Comparison of ENCODE assay signal across 9 mouse cellular contexts in the genomic region with DNA sequence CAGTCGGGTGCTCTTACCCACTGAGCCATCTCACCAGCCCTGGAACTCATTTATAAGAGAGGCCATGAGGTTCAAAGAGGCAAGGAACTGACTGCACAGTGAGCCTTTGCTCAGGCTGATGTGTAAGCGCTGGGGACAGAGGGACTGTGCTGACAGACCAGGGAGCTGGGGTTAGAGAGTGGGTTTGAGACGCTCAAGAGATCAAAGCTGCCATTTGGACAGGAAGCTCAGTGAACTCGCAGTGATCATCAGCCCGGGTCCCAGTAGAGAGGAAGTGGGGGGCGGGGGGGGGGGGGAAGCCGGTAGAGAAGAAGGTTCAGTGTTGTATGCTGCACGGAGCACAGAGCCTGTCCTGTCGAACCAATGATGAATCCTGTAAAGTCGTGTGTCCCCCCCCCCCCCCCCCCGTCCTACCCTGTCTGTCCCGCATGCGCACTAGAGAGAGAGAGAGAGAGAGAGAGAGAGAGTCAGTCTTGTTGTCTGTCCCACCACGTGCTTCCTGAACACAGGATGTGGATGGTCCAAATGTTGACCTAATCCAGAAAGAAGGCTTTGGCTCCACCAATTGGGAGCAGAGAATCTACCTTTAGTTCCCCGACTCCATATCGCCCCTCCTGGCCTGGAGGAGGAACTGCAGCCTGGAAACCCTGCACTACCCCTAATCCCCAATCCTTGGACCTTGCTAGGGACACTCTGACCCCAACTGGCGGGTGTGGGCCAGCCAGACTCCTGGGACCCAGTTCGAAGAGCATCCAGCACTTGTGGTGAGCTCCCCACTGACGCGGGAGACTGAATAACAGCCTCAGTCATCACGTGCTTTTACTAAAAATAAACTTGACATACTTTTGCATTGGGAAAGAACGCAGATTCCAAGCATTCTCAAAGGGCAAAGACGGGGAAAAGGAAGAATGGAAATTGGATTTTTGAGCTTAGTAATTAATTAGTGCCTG. TPM values are rescaled to one million over a fixed set of nuclear protein-coding genes. Genes with fewer than 3 reads are reported as not detected.
DNase-seq lines count a peak whose midpoint lies in the region; ATAC-seq lines count a peak whose summit lies in the region.
"Had no signal": no experiment of that assay in that cellular context is flagged by ENCODE, and none has a peak within 500 bp of the region (broad histone marks: within the 10 kb centered on the region; RNA-seq: fewer than 3 reads in every experiment).

No protein-coding gene starts in this region.

- intact Hi-C loops in heart, postnatal 25 days (cut with DNase I), result no loop called here
- intact Hi-C loops in heart, postnatal 36 days (cut with DNase I), result no loop called here

- H3K9ac ChIP-seq in forebrain, embryonic 16.5 days (replicated peaks; ENCODE audit: low read depth, low read length), result no peak overlapping the region
- H3K9ac ChIP-seq: limb, embryonic 15.5 days had no signal

- H3K27me3 ChIP-seq in forebrain, embryonic 16.5 days (replicated peaks; ENCODE audit: control insufficient read depth, insufficient read depth, low read length), result no peaks in the 10 kb centered on the region
- H3K27me3 ChIP-seq: limb, embryonic 15.5 days had no signal

- no peaks in the 10 kb centered on the region for H3K9me3 ChIP-seq in forebrain, embryonic 16.5 days (ENCODE audit: control insufficient read depth, low read length)
- H3K9me3 ChIP-seq: limb, embryonic 15.5 days had no signal

- H3K4me3 ChIP-seq in forebrain, embryonic 16.5 days (replicated peaks; ENCODE audit: low read length), result no peak overlapping the region
- H3K4me3 ChIP-seq: limb, embryonic 15.5 days had no signal

- H3K27ac ChIP-seq in forebrain, embryonic 16.5 days (ENCODE audit: low read length), result no peak overlapping the region
- H3K27ac ChIP-seq: limb, embryonic 15.5 days had no signal

- no peaks in the 10 kb centered on the region for H3K4me1 ChIP-seq in forebrain, embryonic 16.5 days (replicated peaks; ENCODE audit: control insufficient read depth, insufficient read depth, low read length)

- no peaks in the 10 kb centered on the region for H3K36me3 ChIP-seq in forebrain, embryonic 16.5 days (ENCODE audit: control insufficient read depth, insufficient read depth)
- H3K36me3 ChIP-seq: limb, embryonic 15.5 days had no signal

- H3K4me2 ChIP-seq in forebrain, embryonic 16.5 days (ENCODE audit: low read length), result no peak overlapping the region
- H3K4me2 ChIP-seq: limb, embryonic 15.5 days had no signal

- DNase-seq in heart, adult 11 months, result peak; percentile 97
- no peak for DNase-seq in heart, postnatal 25 days (ENCODE audit: low spot score)
- peak; percentile 37 to 51 for DNase-seq in heart, postnatal 36 days
- DNase-seq in lung, postnatal 10 days, result peak; percentile 79

- 78% methylated on average over 21 of the region's 23 CpGs for WGBS in forebrain, embryonic 16.5 days

- ATAC-seq in activated CD4-positive, CD25-positive, alpha-beta regulatory T cell, adult 4 months, result peak; percentile 88
- ATAC-seq in frontal cortex, adult (ENCODE audit: low TSS enrichment), result no peak
- ATAC-seq in erythroid progenitor cell, adult 5-6 weeks (replicated peaks; ENCODE audit: low FRiP score, poor library complexity, severe bottlenecking), result no peak
- no peak for ATAC-seq in forebrain, embryonic 16.5 days

RNA-seq across cellular contexts. Expression of a gene that starts 23.5 kb away (rescaled TPM):
- 10 to 100 TPM; 27.2 TPM for total RNA-seq in heart, postnatal 25 days (2021)
- polyA plus RNA-seq in activated CD4-positive, CD25-positive, alpha-beta regulatory T cell, adult 4 months (2017; shearing (Covaris generic)), result 10 to 100 TPM; 12.6 to 13.5 TPM
- total RNA-seq in heart, postnatal 36 days (2021), result 10 to 100 TPM; 26.6 to 29.9 TPM
- total RNA-seq in erythroid progenitor cell, adult 5-6 weeks (2015; ENCODE audit: low replicate concordance), result 23.9 and 27.0 TPM in 2 replicates
- total RNA-seq in erythroid progenitor cell, adult 5-6 weeks (2017; ENCODE audit: low replicate concordance), result 16.9 and 19.5 TPM in 2 replicates
- polyA plus RNA-seq in forebrain, embryonic 16.5 days (2015; fragmentation: Nextera tagmentation; extraction: Ambion mirVana), result 30.2 and 30.6 TPM in 2 replicates

RNA-seq across cellular contexts. Expression of a gene that starts 24.4 kb away (rescaled TPM):
- 10 to 100 TPM; 58.0 to 84.2 TPM for total RNA-seq in heart, postnatal 25 days (2021)
- 1 to 10 TPM in 1 of 2 experiments, under 1 TPM in 1; 0.32 to 2.6 TPM for polyA plus RNA-seq in activated CD4-positive, CD25-positive, alpha-beta regulatory T cell, adult 4 months (2017; shearing (Covaris generic))
- 100 to 1,000 TPM in 1 of 2 experiments, 10 to 100 TPM in 1; 93.7 to 108 TPM for total RNA-seq in heart, postnatal 36 days (2021)
- 6.3 and 6.5 TPM in 2 replicates for total RNA-seq in erythroid progenitor cell, adult 5-6 weeks (2015; ENCODE audit: low replicate concordance)
- 4.4 and 8.4 TPM in 2 replicates for total RNA-seq in erythroid progenitor cell, adult 5-6 weeks (2017; ENCODE audit: low replicate concordance)
- 0.32 and 0.56 TPM in 2 replicates for polyA plus RNA-seq in forebrain, embryonic 16.5 days (2015; fragmentation: Nextera tagmentation; extraction: Ambion mirVana)

RNA-seq across cellular contexts. Expression of a gene that starts 51.9 kb away (rescaled TPM):
- total RNA-seq in heart, postnatal 25 days (2021), result 10 to 100 TPM; 18.0 to 18.4 TPM
- not detected for polyA plus RNA-seq in activated CD4-positive, CD25-positive, alpha-beta regulatory T cell, adult 4 months (2017; shearing (Covaris generic))
- 10 to 100 TPM; 14.0 to 20.7 TPM for total RNA-seq in heart, postnatal 36 days (2021)
- not detected in 2 replicates for total RNA-seq in erythroid progenitor cell, adult 5-6 weeks (2015; ENCODE audit: low replicate concordance)
- total RNA-seq in erythroid progenitor cell, adult 5-6 weeks (2017; ENCODE audit: low replicate concordance), result not detected in 2 replicates
- polyA plus RNA-seq in forebrain, embryonic 16.5 days (2015; fragmentation: Nextera tagmentation; extraction: Ambion mirVana), result 8.2 and 11.7 TPM in 2 replicates

Comparison
In these comparisons a context has a peak if more than half of its experiments do, and no peak if none do; other contexts are left out.
1. RNA of a gene that starts 24.4 kb away (total RNA-seq): 93.7 to 108 TPM in heart, postnatal 36 days and 58.0 to 84.2 TPM in heart, postnatal 25 days; 4.4 to 8.4 TPM in erythroid progenitor cell, adult 5-6 weeks; every median in the first group is over 4 times any median in the second.
2. RNA of a gene that starts 51.9 kb away (total RNA-seq): 14.0 to 20.7 TPM in heart, postnatal 36 days and 18.0 to 18.4 TPM in heart, postnatal 25 days; not detected in erythroid progenitor cell, adult 5-6 weeks; every median in the first group is over 10 times any median in the second.